Mouse (Mus musculus): ENCODE results near the gene Homer2. TPM values are rescaled to one million over a fixed set of nuclear protein-coding genes. Genes with fewer than 3 reads are reported as not detected.

Homer2 gene
- polyA plus RNA-seq, 1 experiment from 2014 or later = 46.9 TPM

DNA sequence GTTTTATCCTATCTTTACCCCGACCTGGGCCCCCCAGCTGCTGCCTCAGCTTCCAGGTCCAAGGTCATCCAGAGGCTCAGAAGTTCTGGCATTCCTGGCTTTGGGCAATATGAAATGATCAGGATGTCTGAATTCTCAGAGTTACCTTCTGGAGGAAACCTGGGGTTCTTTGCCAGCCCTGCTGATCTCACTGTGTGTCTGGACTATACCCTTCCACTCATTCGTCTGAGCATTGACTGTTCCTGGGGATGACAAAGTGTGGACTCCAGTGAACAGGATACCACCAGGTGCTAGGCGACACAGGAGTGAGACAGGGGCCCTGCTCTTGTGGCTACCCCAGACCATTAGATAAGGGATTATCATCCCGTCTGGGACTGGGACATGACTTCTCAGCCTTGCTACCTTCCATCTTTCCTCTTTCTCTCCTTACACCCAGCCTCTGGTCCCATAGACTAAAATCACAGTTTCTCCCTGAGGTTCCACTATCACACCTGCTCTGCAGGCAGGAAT, 143.8 kb downstream of the Homer2 start:
- no peak overlapping the region for H3K4me3 ChIP-seq (replicated peaks)
- no peaks in the 10 kb centered on the region for H3K4me1 ChIP-seq (replicated peaks)
- no peak overlapping the region for H3K9ac ChIP-seq
- 73% methylated on average over 4 of the region's 4 CpGs for WGBS
- no peaks in the 10 kb centered on the region for H3K27me3 ChIP-seq (replicated peaks)
- no peaks in the 10 kb centered on the region for H3K36me3 ChIP-seq
- ATAC-seq = no peak
- no peak overlapping the region for H3K27ac ChIP-seq
- H3K4me2 ChIP-seq (replicated peaks) = no peak overlapping the region
- H3K9me3 ChIP-seq = no peaks in the 10 kb centered on the region

DNA sequence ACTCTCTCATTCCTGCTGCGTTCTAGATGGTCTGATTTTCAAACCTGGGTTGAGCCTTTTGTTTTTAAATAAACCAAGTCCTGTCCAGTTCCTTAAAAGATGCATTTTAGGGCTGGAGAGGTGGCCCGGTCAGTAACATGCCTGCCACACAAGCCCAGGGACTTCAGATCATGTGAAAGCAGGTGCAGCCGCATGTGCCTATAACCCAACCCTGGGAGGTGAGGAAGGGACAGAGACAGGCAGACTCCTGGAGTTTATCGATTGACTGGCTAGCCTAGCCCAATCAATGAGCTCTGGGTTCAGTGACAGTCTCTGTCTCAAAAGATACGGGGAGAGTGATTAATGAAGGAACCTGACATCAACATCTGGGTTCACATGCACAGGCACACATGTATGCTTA, 146.1 kb downstream of the Homer2 start:
- WGBS = 67% methylated on average over 5 of the region's 5 CpGs
- Histone ChIP-seq H3K36me3 (no peaks in the 10 kb centered on the region), H3K27me3 (replicated peaks) (no peaks in the 10 kb centered on the region), H3K4me1 (replicated peaks) (no peaks in the 10 kb centered on the region), H3K27ac (no peak overlapping the region), H3K4me2 (replicated peaks) (no peak overlapping the region), H3K9me3 (no peaks in the 10 kb centered on the region), H3K4me3 (replicated peaks) (no peak overlapping the region), H3K9ac (no peak overlapping the region)
- ATAC-seq = no peak

DNA sequence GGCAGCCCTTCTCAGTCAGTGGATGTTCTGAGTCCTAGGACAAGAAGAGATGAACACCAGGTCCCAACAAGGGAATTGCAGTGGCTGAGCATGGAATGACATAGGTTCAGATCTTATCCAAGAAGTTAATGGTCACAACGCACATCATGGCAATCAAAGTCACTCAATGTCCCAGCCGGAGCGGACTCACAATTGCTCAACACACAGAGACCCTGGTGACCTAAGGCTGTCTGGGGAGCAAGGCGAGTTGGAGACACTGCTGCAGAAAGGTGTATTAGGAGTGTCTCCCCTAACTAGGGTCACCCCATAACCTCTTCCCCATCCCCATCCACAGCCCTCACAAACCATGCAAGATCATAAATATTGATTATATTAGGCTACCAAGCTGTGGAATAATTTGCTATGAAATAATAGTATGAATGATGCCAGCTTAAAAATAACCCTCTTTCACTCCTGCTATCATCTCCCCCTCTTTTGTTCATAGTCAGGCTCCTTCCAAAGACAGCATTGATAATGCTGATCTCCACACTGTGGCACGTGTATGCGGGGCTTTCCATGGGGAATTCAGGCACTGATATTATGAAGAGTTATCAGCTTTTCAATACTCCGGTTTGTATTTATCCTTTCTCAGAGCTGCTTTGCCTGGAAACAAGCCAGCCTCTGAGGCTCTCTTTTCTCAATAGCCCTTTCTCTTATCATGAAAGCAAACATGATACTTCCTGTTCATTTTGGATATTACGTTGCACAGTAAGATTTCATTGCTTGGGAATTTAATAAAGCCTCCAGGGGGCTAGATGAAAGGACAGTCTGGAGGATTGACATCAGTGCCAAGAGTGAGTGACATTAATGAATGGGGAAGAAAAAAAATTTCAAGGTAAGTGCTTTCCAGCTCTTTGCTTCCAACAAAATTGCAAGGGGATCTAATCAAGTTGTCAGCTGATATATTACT, 147.0 kb downstream of the Homer2 start:
- Histone ChIP-seq H3K27ac (no peak overlapping the region), H3K36me3 (no peaks in the 10 kb centered on the region), H3K27me3 (replicated peaks) (no peaks in the 10 kb centered on the region), H3K4me1 (replicated peaks) (no peaks in the 10 kb centered on the region), H3K4me2 (replicated peaks) (no peak overlapping the region), H3K4me3 (replicated peaks) (no peak overlapping the region), H3K9ac (no peak overlapping the region), H3K9me3 (no peaks in the 10 kb centered on the region)
- ATAC-seq = no peak
- whole genome bisulfite sequencing = 58% methylated on average over 8 of the region's 8 CpGs

DNA sequence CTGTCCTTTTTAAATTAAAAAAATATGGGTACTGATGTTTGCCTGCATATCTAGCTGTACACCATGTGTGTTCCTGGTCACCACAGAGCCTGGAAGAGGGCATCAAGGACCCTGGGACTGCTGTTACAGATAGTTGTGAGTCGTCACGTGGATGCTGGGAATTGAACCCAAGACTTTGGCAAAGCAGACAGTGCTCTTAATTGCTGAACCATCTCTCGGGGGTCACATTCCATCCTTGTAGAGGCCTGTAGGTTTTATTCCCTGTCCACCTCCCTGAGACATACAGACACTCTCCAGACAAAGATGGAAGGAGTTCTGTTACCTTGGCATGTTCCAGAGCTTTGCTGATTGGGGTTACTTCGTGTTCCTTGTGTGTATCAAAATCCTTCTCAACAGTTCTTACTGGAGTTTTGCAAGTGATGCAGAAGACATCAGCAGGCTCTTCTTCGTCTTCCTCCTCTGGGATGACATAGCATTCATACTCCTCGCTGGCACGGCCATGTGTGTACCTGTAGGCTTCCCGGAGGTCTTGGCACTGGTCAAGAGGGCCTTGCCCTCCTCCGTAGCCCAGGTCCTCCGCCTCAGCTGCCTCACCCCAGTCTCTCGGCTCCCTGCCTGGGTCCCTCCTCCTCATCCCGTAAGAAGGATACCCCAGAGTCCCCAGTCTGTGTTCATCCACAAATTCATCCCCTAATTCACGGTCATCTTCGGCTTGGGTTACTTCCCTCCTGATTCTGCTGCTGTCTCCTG, 147.9 kb downstream of the Homer2 start:
- H3K27ac ChIP-seq = no peak overlapping the region
- no peak overlapping the region for H3K4me2 ChIP-seq (replicated peaks)
- H3K9me3 ChIP-seq = no peaks in the 10 kb centered on the region
- no peak overlapping the region for H3K9ac ChIP-seq
- H3K27me3 ChIP-seq (replicated peaks) = no peaks in the 10 kb centered on the region
- H3K36me3 ChIP-seq = no peaks in the 10 kb centered on the region
- H3K4me3 ChIP-seq (replicated peaks) = no peak overlapping the region
- no peaks in the 10 kb centered on the region for H3K4me1 ChIP-seq (replicated peaks)
- no peak for ATAC-seq
- 86% methylated on average over 14 of the region's 14 CpGs for WGBS

DNA sequence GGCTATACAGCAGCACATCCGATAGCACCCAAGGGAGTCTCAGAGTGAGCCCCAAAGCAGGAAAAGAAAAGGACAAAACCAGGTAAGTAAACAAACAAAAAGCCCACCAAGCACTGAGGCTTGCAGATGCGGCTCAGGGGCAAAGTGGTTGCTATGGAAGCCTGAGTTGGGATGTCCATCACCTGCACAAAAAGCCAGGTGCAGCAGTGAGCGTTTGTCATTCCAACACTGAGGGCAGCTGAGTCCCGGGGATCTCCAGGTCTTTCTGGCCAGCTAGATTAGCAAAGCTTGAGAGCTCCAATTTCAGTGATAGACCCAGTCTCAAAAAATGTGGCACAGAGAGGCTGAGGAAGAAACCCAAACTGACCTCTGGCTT, 149.4 kb downstream of the Homer2 start:
- Histone ChIP-seq H3K36me3 (no peaks in the 10 kb centered on the region), H3K27ac (no peak overlapping the region), H3K9me3 (no peaks in the 10 kb centered on the region), H3K4me1 (replicated peaks) (no peaks in the 10 kb centered on the region), H3K4me3 (replicated peaks) (no peak overlapping the region), H3K27me3 (replicated peaks) (no peaks in the 10 kb centered on the region), H3K4me2 (replicated peaks) (no peak overlapping the region), H3K9ac (no peak overlapping the region)
- 59% methylated on average over 4 of the region's 4 CpGs for WGBS
- no peak for ATAC-seq

DNA sequence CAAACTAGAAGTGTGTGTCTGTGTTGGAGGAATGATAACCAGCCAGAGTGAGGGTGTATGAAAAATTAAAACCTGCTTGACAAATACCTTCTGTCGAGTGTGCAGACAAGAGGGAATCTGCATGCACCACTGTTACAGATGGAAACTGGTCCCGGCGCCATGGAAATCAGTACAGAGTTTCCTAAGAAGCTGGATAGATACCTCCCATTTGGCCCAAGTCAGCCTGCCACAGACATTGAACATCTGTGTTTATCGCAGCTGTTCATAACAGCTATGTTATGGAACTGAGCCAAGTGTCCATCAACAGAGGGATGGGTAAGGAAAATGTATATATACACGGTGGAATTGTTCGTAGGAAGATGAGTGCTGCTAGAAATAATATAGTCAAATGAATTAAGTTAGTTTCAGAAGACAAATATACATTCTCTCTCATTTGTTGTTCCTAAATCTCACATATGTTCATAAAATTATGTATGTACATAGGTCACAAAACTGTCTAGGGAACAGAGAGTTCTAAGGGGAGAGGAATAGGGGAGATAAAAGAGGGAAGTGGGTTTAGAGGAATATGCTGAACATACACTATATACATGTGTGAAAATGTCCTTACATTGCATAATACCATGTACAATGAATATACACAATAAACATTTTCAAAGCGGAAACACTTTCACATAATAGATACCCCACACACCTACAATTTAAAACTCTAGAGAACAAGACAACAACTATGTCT, 149.9 kb downstream of the Homer2 start:
- no peaks in the 10 kb centered on the region for H3K4me1 ChIP-seq (replicated peaks)
- WGBS = 51% methylated on average over 7 of the region's 7 CpGs
- no peak overlapping the region for H3K4me3 ChIP-seq (replicated peaks)
- no peak overlapping the region for H3K9ac ChIP-seq
- ATAC-seq = no peak
- no peaks in the 10 kb centered on the region for H3K27me3 ChIP-seq (replicated peaks)
- H3K27ac ChIP-seq = no peak overlapping the region
- H3K9me3 ChIP-seq = no peaks in the 10 kb centered on the region
- H3K36me3 ChIP-seq = no peaks in the 10 kb centered on the region
- no peak overlapping the region for H3K4me2 ChIP-seq (replicated peaks)

DNA sequence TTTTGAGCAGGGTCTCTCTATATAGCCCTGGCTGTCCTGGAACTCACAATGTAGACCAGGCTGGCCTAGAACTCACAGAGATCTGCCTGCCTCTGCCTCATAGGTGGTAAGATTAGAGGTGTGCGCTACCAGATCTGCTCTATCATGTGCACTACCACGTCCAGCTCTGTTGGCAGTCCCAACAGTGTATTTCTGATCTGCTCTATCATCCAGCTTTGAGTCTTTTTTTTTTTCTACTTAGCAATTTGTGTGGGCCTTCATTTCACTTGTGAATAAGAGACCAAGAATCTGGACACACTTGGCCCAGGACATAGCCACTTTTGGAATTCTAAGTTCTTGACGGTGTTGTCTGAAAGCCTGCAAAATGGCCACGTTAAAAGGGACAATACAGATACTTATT, 150.5 kb downstream of the Homer2 start:
- Histone ChIP-seq H3K4me3 (replicated peaks) (no peak overlapping the region), H3K27ac (no peak overlapping the region), H3K4me2 (replicated peaks) (no peak overlapping the region), H3K4me1 (replicated peaks) (no peaks in the 10 kb centered on the region), H3K36me3 (no peaks in the 10 kb centered on the region), H3K9ac (no peak overlapping the region), H3K27me3 (replicated peaks) (no peaks in the 10 kb centered on the region), H3K9me3 (no peaks in the 10 kb centered on the region)
- ATAC-seq = no peak
- 75% methylated on average over 4 of the region's 4 CpGs for WGBS

DNA sequence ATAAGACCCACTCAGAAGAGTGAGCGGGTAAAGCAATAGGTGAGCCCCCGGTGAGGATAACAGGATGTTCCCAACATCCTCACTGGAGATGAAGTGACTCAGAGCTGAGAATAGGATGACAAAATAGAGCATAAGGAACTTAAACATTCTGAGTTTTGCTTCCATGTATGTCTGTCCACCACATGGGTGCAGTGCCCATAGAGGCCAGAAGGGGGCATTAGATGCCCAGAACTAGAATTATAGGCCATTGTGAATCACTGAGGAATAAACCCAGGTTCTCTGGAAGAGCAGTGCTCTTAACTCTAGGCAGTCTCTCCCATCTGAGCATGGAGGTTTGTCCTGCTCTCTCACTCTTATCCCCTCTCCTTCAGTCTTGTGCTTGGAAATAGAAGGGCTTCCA, 153.0 kb downstream of the Homer2 start:
- ATAC-seq = no peak
- Histone ChIP-seq H3K4me3 (replicated peaks) (no peak overlapping the region), H3K4me1 (replicated peaks) (no peaks in the 10 kb centered on the region), H3K36me3 (no peaks in the 10 kb centered on the region), H3K27me3 (replicated peaks) (no peaks in the 10 kb centered on the region), H3K27ac (no peak overlapping the region), H3K9me3 (no peaks in the 10 kb centered on the region), H3K9ac (no peak overlapping the region), H3K4me2 (replicated peaks) (no peak overlapping the region)
- 85% methylated on average over 2 of the region's 2 CpGs for WGBS

DNA sequence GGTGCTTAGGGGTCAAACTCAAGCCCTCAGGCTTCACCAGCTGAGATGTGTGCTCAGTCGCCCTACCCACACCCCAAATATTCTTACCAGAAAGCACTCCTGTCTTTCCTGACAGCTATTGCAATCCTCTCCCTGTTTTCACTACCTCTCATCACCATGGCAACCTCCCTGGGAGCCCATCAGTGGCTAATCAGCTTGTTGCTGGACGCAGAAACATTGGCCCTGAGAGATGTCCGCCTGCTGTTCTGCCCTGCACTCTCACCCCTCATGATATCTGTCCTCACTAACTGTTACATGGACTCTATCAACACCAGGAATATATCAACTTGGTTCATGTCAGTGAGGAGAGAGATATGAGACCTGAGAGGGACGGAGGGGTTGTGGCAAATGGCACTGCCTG, 153.7 kb downstream of the Homer2 start:
- Histone ChIP-seq H3K36me3 (no peaks in the 10 kb centered on the region), H3K9me3 (no peaks in the 10 kb centered on the region), H3K27ac (no peak overlapping the region), H3K27me3 (replicated peaks) (no peaks in the 10 kb centered on the region), H3K4me2 (replicated peaks) (no peak overlapping the region), H3K9ac (no peak overlapping the region), H3K4me1 (replicated peaks) (0 out of 2 replicates have a peak, but pooled peaks cover 2% of the 10 kb centered on the region), H3K4me3 (replicated peaks) (no peak overlapping the region)
- no peak for ATAC-seq
- WGBS = 60% methylated on average over 4 of the region's 4 CpGs

Other genes with a start within 250 kb of the Homer2 start
- gene Ap3b2, start 213.6 kb downstream of the Homer2 start, polyA plus RNA-seq (2015; fragmentation: Nextera tagmentation; extraction: Ambion mirVana) = 5.9 and 6.2 TPM in 2 replicates
- gene BC048679, start 209.2 kb downstream of the Homer2 start, polyA plus RNA-seq (2015; fragmentation: Nextera tagmentation; extraction: Ambion mirVana) = not detected in 2 replicates
- 0.10 and 0.15 TPM in 2 replicates for gene Fsd2, start 140.6 kb downstream of the Homer2 start, polyA plus RNA-seq (2015; fragmentation: Nextera tagmentation; extraction: Ambion mirVana)
- 5.9 and 6.3 TPM in 2 replicates for gene Whamm, start 136.3 kb downstream of the Homer2 start, polyA plus RNA-seq (2015; fragmentation: Nextera tagmentation; extraction: Ambion mirVana)
- 132 and 147 TPM in 2 replicates for gene Ramac, start 55.4 kb upstream of the Homer2 start, polyA plus RNA-seq (2015; fragmentation: Nextera tagmentation; extraction: Ambion mirVana)
- 47.2 and 52.1 TPM in 2 replicates for gene 3110040N11Rik, start 82.0 kb upstream of the Homer2 start, polyA plus RNA-seq (2015; fragmentation: Nextera tagmentation; extraction: Ambion mirVana)
- 57.4 and 60.0 TPM in 2 replicates for gene Btbd1, start 121.9 kb upstream of the Homer2 start, polyA plus RNA-seq (2015; fragmentation: Nextera tagmentation; extraction: Ambion mirVana)
- not detected in 2 replicates for gene Gm10160, start 148.3 kb upstream of the Homer2 start, polyA plus RNA-seq (2015; fragmentation: Nextera tagmentation; extraction: Ambion mirVana)
- gene Tm6sf1, start 151.5 kb upstream of the Homer2 start, polyA plus RNA-seq (2015; fragmentation: Nextera tagmentation; extraction: Ambion mirVana) = 16.1 and 17.2 TPM in 2 replicates
- gene Hdgfl3, start 226.9 kb upstream of the Homer2 start, polyA plus RNA-seq (2015; fragmentation: Nextera tagmentation; extraction: Ambion mirVana) = 10.1 and 10.9 TPM in 2 replicates

All from intestine, embryonic 15.5 days (tissue).